Mouse (Mus musculus) testis, adult 2 months (tissue): ENCODE measurements at regions not wholly inside any gene's neighbourhood (a gene's known extent, or its start where the extent isn't known, plus 50 kb on each side); places are given as distances from the start of the nearest gene placed in this dataset.

Source experiments
- CTCF ChIP-seq: fragments of 200-500 bp; IDR thresholded peaks from 2 replicates; pipeline ENCODE4 v1.5.1; 2012; ENCODE audit warnings: low read depth, mild to moderate bottlenecking, inconsistent platforms, low read length, moderate library complexity; ENCODE audit not compliant: control insufficient read depth, insufficient read depth, insufficient replicate concordance
- POLR2A ChIP-seq: fragments of 200-500 bp; IDR thresholded peaks from 2 replicates; pipeline ENCODE4 v1.6.1; 2012; ENCODE audit warnings: low read depth, mild to moderate bottlenecking, inconsistent platforms, low read length, moderate library complexity; ENCODE audit not compliant: control insufficient read depth

- TF ChIP-seq POLR2A (no peak), CTCF (no peak)
Measured at GRCm38 (mm10) chr13:35482340-35482739, 177.3 kb upstream of the Cdyl start.
